Mouse (Mus musculus) testis, adult 2 months (tissue): Measurements from ENCODE around the gene Nup62cl.

Source experiments
- CTCF ChIP-seq: fragments of 200-500 bp; IDR thresholded peaks from 2 replicates; pipeline ENCODE4 v1.5.1; 2012; ENCODE audit warnings: low read depth, mild to moderate bottlenecking, inconsistent platforms, low read length, moderate library complexity; ENCODE audit not compliant: control insufficient read depth, insufficient read depth, insufficient replicate concordance
- POLR2A ChIP-seq: fragments of 200-500 bp; IDR thresholded peaks from 2 replicates; pipeline ENCODE4 v1.6.1; 2012; ENCODE audit warnings: low read depth, mild to moderate bottlenecking, inconsistent platforms, low read length, moderate library complexity; ENCODE audit not compliant: control insufficient read depth

DNA sequence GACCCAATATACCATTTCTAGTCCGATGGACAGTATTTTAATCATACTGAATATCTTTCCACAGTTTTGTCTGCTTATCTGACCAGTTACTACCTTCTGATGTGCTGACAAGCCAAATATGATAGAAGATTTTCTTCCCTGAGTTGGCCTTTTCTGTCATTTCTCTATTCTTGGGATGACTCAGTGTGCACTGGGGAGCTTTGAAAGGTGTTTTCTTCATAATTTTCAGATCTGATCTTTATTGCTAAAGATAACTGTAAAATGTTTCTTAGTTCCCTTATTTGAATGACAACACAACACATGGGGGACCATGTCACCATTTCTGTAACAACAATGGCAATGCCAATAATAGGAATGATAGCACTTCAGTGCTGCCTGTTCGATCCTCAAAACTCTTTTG, 20.0 kb upstream of the Nup62cl start:
- TF ChIP-seq CTCF (no peak), POLR2A (no peak)
